Mouse (Mus musculus): ENCODE measurements around the gene Scnn1b.

The Scnn1b gene

GRCm38 (mm10) chr7:121913944-121914343, 49.1 kb downstream of the Scnn1b start:
- DNase-seq (ENCODE audit: low spot score): no peak

GRCm38 (mm10) chr7:121924361-121924760, 59.5 kb downstream of the Scnn1b start:
- DNase-seq (ENCODE audit: low spot score): no peak

GRCm38 (mm10) chr7:121927882-121928281, 63.0 kb downstream of the Scnn1b start:
- DNase-seq (ENCODE audit: low spot score): no peak

GRCm38 (mm10) chr7:121931246-121931645, 66.4 kb downstream of the Scnn1b start:
- no peak for DNase-seq (ENCODE audit: low spot score)

- DNase-seq (ENCODE audit: low spot score): no peak
These were observed 68.8 kb downstream of the Scnn1b start for GRCm38 (mm10) chr7:121933675-121934074.

GRCm38 (mm10) chr7:121934346-121934745, 69.5 kb downstream of the Scnn1b start:
- no peak for DNase-seq (ENCODE audit: low spot score)

GRCm38 (mm10) chr7:121935906-121936794, 71.3 kb downstream of the Scnn1b start:
- no peak for DNase-seq (ENCODE audit: low spot score)

GRCm38 (mm10) chr7:121936861-121937630, 72.2 kb downstream of the Scnn1b start:
- no peak for DNase-seq (ENCODE audit: low spot score)

- no peak for DNase-seq (ENCODE audit: low spot score)
These were observed 73.5 kb downstream of the Scnn1b start for GRCm38 (mm10) chr7:121938124-121938891.

- DNase-seq (ENCODE audit: low spot score): no peak
These were observed 74.4 kb downstream of the Scnn1b start for GRCm38 (mm10) chr7:121939244-121939643.

- no peak for DNase-seq (ENCODE audit: low spot score)
These were observed 74.9 kb downstream of the Scnn1b start for GRCm38 (mm10) chr7:121939729-121940128.

GRCm38 (mm10) chr7:121941016-121941415, 76.2 kb downstream of the Scnn1b start:
- no peak for DNase-seq (ENCODE audit: low spot score)

GRCm38 (mm10) chr7:121941640-121942039, 76.8 kb downstream of the Scnn1b start:
- DNase-seq (ENCODE audit: low spot score): no peak

- no peak for DNase-seq (ENCODE audit: low spot score)
These were observed 77.5 kb downstream of the Scnn1b start for GRCm38 (mm10) chr7:121942371-121942770.

- DNase-seq (ENCODE audit: low spot score): no peak
These were observed 81.4 kb downstream of the Scnn1b start for GRCm38 (mm10) chr7:121946196-121946595.

- DNase-seq (ENCODE audit: low spot score): no peak
These were observed 82.7 kb downstream of the Scnn1b start for GRCm38 (mm10) chr7:121947513-121947912.

GRCm38 (mm10) chr7:121954891-121955669, 90.2 kb downstream of the Scnn1b start:
- no peak for DNase-seq (ENCODE audit: low spot score)

- no peak for DNase-seq (ENCODE audit: low spot score)
These were observed 91.0 kb downstream of the Scnn1b start for GRCm38 (mm10) chr7:121955802-121956201.

GRCm38 (mm10) chr7:121961913-121962570, 97.2 kb downstream of the Scnn1b start:
- DNase-seq (ENCODE audit: low spot score): no peak

GRCm38 (mm10) chr7:121962571-121962959, 97.7 kb downstream of the Scnn1b start:
- no peak for DNase-seq (ENCODE audit: low spot score)

- no peak for DNase-seq (ENCODE audit: low spot score)
These were observed 99.1 kb downstream of the Scnn1b start for GRCm38 (mm10) chr7:121963883-121964398.
